In the genomic region with DNA sequence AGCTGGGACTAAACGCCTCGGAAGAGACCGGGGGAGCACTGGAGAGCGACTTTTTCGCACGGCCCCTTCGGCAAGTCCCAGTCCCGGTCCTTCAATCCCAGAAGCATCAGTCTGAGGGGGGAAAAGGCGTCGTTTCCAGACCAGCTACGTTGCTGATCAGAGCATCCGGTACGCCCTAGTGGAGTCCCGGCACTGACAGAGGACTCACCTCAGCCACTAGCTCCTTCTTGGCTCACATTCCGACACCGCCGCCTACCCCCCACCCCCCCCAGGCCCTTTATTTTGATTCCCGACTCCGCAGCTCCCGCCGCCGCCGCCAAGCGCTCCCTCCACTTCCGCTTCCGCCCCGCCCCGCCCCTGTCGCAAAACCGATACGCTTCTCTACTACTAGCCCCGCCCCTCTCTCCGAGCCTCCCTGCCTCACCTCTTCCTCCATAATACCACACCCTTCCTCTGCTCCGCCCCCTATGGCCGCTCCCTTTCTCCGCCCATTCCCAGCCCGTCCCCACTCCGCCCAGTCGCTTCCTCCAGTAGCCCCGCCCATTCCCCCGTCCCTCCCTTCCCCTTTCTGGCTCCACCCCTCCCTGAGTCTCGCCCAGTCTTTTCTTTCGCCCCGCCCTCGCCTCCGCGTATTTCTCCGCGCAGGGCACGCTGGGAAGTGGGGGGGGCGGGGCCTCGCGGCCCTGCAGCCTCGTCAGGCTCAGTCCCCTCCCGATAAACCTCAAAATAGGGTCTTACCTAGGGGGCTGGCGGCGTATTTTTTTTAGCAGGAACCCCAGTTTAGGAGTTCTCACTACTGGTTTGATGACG, we compare ENCODE assay signal across 7 mouse cellular contexts. TPM values are rescaled to one million over a fixed set of nuclear protein-coding genes. Genes with fewer than 3 reads are reported as not detected.
DNase-seq lines count a peak whose midpoint lies in the region; ATAC-seq lines count a peak whose summit lies in the region.

No protein-coding gene starts in this region.

- peak overlapping the region; percentile 68 for H3K4me3 ChIP-seq in embryonic facial prominence, embryonic 11.5 days (ENCODE audit: low read depth, low read length)
- peak overlapping the region; percentile 77 for H3K4me3 ChIP-seq in limb, embryonic 10.5 days
- H3K4me3 ChIP-seq in midbrain, embryonic 13.5 days (replicated peaks): peak overlapping the region; percentile 80

- ATAC-seq in embryonic facial prominence, embryonic 11.5 days (replicated peaks; ENCODE audit: insufficient number of reproducible peaks, low FRiP score, low TSS enrichment, low read depth): peak; percentile 91
- peak; percentile 80 for ATAC-seq in granulocyte monocyte progenitor cell, adult 5-6 weeks (replicated peaks; ENCODE audit: poor library complexity, severe bottlenecking)
- peak; percentile 94 for ATAC-seq in midbrain, embryonic 13.5 days

- peak; percentile 100 for DNase-seq in adrenal gland, postnatal 14 days
- peak; percentile 99 for DNase-seq in embryonic facial prominence, embryonic 11.5 days (ENCODE audit: low spot score)
- peak; percentile 99 for DNase-seq in kidney, adult 11 months
- DNase-seq in limb, embryonic 10.5 days (ENCODE audit: low spot score): peak; percentile 100
- DNase-seq in spleen, adult 12 weeks (ENCODE audit: low spot score): peak; percentile 98

- peak overlapping the region; percentile 68 for H3K27ac ChIP-seq in embryonic facial prominence, embryonic 11.5 days (replicated peaks; ENCODE audit: low read depth, low read length)
- peak overlapping the region; percentile 94 for H3K27ac ChIP-seq in limb, embryonic 10.5 days
- H3K27ac ChIP-seq in midbrain, embryonic 13.5 days: peak overlapping the region; percentile 92

- no peaks in the 10 kb centered on the region for H3K9me3 ChIP-seq in embryonic facial prominence, embryonic 11.5 days (replicated peaks; ENCODE audit: control insufficient read depth, low read length)
- H3K9me3 ChIP-seq in limb, embryonic 10.5 days (replicated peaks): no peaks in the 10 kb centered on the region
- H3K9me3 ChIP-seq in midbrain, embryonic 13.5 days: no peaks in the 10 kb centered on the region

- H3K36me3 ChIP-seq in embryonic facial prominence, embryonic 11.5 days (replicated peaks; ENCODE audit: control insufficient read depth, insufficient read depth, low read depth, low read length): no peaks in the 10 kb centered on the region; the same call in 1 of the 2 replicates
- peaks cover 9% of the 10 kb centered on the region; the same call in 1 of the 2 replicates for H3K36me3 ChIP-seq in limb, embryonic 10.5 days
- no peaks in the 10 kb centered on the region for H3K36me3 ChIP-seq in midbrain, embryonic 13.5 days

- no peaks in the 10 kb centered on the region for H3K27me3 ChIP-seq in embryonic facial prominence, embryonic 11.5 days (ENCODE audit: control insufficient read depth, insufficient read depth, low read length)
- no peaks in the 10 kb centered on the region for H3K27me3 ChIP-seq in limb, embryonic 10.5 days (ENCODE audit: low read depth, poor library complexity, severe bottlenecking)
- no peaks in the 10 kb centered on the region for H3K27me3 ChIP-seq in midbrain, embryonic 13.5 days

- no peaks in the 10 kb centered on the region; the same call in 1 of the 2 replicates for H3K4me1 ChIP-seq in embryonic facial prominence, embryonic 11.5 days (ENCODE audit: control insufficient read depth, insufficient read depth, low read length)
- H3K4me1 ChIP-seq in limb, embryonic 10.5 days: peaks cover 20% of the 10 kb centered on the region
- peaks cover 34% of the 10 kb centered on the region for H3K4me1 ChIP-seq in midbrain, embryonic 13.5 days (replicated peaks)

- under 1% methylated on average over 57 of the region's 58 CpGs for WGBS in embryonic facial prominence, embryonic 11.5 days
- under 1% methylated on average over 58 of the region's 58 CpGs for WGBS in limb, embryonic 10.5 days
- WGBS in midbrain, embryonic 13.5 days: under 1% methylated on average over 58 of the region's 58 CpGs

- peak overlapping the region; percentile 80 for H3K9ac ChIP-seq in embryonic facial prominence, embryonic 11.5 days (replicated peaks; ENCODE audit: low read length)
- H3K9ac ChIP-seq in midbrain, embryonic 13.5 days (replicated peaks): peak overlapping the region; percentile 80

- H3K4me2 ChIP-seq in embryonic facial prominence, embryonic 11.5 days (ENCODE audit: low read depth, low read length): peak overlapping the region; percentile 50
- H3K4me2 ChIP-seq in midbrain, embryonic 13.5 days (replicated peaks): peak overlapping the region; percentile 60

RNA-seq across cellular contexts. Expression of gene Nde1, which starts 3.9 kb away (rescaled TPM):
- total RNA-seq in adrenal gland, postnatal 14 days (2021): 41.0 and 43.6 TPM in 2 replicates
- 161 and 168 TPM in 2 replicates for polyA plus RNA-seq in embryonic facial prominence, embryonic 11.5 days (2014; fragmentation: Nextera tagmentation; extraction: Ambion mirVana)
- 38.7 and 56.9 TPM in 2 replicates for total RNA-seq in granulocyte monocyte progenitor cell, adult 5-6 weeks (2014; fragmentation: Nextera tagmentation)
- 60.4 and 67.8 TPM in 2 replicates for total RNA-seq in granulocyte monocyte progenitor cell, adult 5-6 weeks (2017)
- polyA plus RNA-seq in limb, embryonic 10.5 days (2016; fragmentation: Nextera tagmentation; extraction: Ambion mirVana): 188 and 189 TPM in 2 replicates
- 62.8 and 63.2 TPM in 2 replicates for polyA plus RNA-seq in midbrain, embryonic 13.5 days (2015; fragmentation: Nextera tagmentation; extraction: Ambion mirVana)

RNA-seq across cellular contexts. Expression of gene Marf1, which starts 4.0 kb away (rescaled TPM):
- 84.5 and 100 TPM in 2 replicates for total RNA-seq in adrenal gland, postnatal 14 days (2021)
- 19.1 and 19.2 TPM in 2 replicates for polyA plus RNA-seq in embryonic facial prominence, embryonic 11.5 days (2014; fragmentation: Nextera tagmentation; extraction: Ambion mirVana)
- total RNA-seq in granulocyte monocyte progenitor cell, adult 5-6 weeks (2014; fragmentation: Nextera tagmentation): 40.0 and 48.2 TPM in 2 replicates
- 21.6 and 23.6 TPM in 2 replicates for total RNA-seq in granulocyte monocyte progenitor cell, adult 5-6 weeks (2017)
- polyA plus RNA-seq in limb, embryonic 10.5 days (2016; fragmentation: Nextera tagmentation; extraction: Ambion mirVana): 13.7 and 17.0 TPM in 2 replicates
- 18.3 and 18.9 TPM in 2 replicates for polyA plus RNA-seq in midbrain, embryonic 13.5 days (2015; fragmentation: Nextera tagmentation; extraction: Ambion mirVana)

Comparison
In these comparisons a context has a peak if more than half of its experiments do, and no peak if none do; other contexts are left out.
1. Peak in every context shown above with its lines: DNase-seq, ATAC-seq, H3K4me3 ChIP-seq and H3K27ac ChIP-seq.